Mouse (Mus musculus) heart, postnatal 0 days (tissue): ENCODE data around the gene Glb1.

Experiments used
- CTCF ChIP-seq: IDR thresholded peaks from 2 replicates; pipeline ENCODE4 v1.5.1; 2016; ENCODE audit warnings: antibody characterized with exemption, control low read depth, low read depth
- EP300 ChIP-seq: IDR thresholded peaks from 2 replicates; pipeline ENCODE4 v1.6.1; 2016; ENCODE audit warnings: antibody characterized with exemption, low read depth

- TF ChIP-seq CTCF, result no peak
- TF ChIP-seq EP300, result no peak
Measured at GRCm38 (mm10) chr9:114428103-114428834, 27.4 kb downstream of the Glb1 start.
